Mouse (Mus musculus) forebrain, embryonic 11.5 days (tissue): Measurements from ENCODE around the gene Armc9. TPM values are rescaled to one million over a fixed set of nuclear protein-coding genes. Genes with fewer than 3 reads are reported as not detected.

Experiments used
- ATAC-seq: fragments of 200-750 bp; cut with Nextera tagmentation; replicated peaks from 2 replicates; pipeline ENCODE4 v1.8.0; 2017; ENCODE audit warnings: moderate TSS enrichment; ENCODE audit not compliant: low FRiP score
- DNase-seq: peaks from one replicate; pipeline ENCODE4 v3.0.0-alpha.2; 2017; ENCODE audit warnings: low spot score
- H3K27ac ChIP-seq: fragments of 300-500 bp; sonication (generic); 2 replicates; pipeline ENCODE4 v1.5.1; 2014; ENCODE audit warnings: low read depth, low read length
- H3K27me3 ChIP-seq: fragments of 300-500 bp; sonication (generic); 2 replicates; pipeline ENCODE4 v1.6.1; 2014; ENCODE audit warnings: mild to moderate bottlenecking, low read length, mixed read lengths; ENCODE audit not compliant: control insufficient read depth, insufficient read depth
- H3K36me3 ChIP-seq: fragments of 300-500 bp; sonication (generic); 2 replicates; pipeline ENCODE4 v1.6.1; 2014; ENCODE audit warnings: mild to moderate bottlenecking, low read length, moderate library complexity, mixed read lengths; ENCODE audit not compliant: control insufficient read depth, insufficient read depth
- H3K4me1 ChIP-seq: fragments of 300-500 bp; sonication (generic); replicated peaks from 2 replicates; pipeline ENCODE4 v1.6.1; 2014; ENCODE audit warnings: low read length, mixed read lengths; ENCODE audit not compliant: control insufficient read depth, insufficient read depth
- H3K4me2 ChIP-seq: fragments of 300-500 bp; sonication (generic); 2 replicates; pipeline ENCODE4 v1.6.1; 2014; ENCODE audit warnings: low read depth, mild to moderate bottlenecking, low read length, moderate library complexity, mixed read lengths; ENCODE audit not compliant: severe bottlenecking
- H3K4me3 ChIP-seq: fragments of 300-500 bp; sonication (generic); 2 replicates; pipeline ENCODE4 v1.5.1; 2014; ENCODE audit warnings: low read depth, low read length
- H3K9ac ChIP-seq: fragments of 300-500 bp; sonication (generic); 2 replicates; pipeline ENCODE4 v1.6.1; 2014; ENCODE audit warnings: low read length
- H3K9me3 ChIP-seq: fragments of 300-500 bp; sonication (generic); 2 replicates; pipeline ENCODE4 v1.6.1; 2016; ENCODE audit warnings: low read length, mixed read lengths; ENCODE audit not compliant: control insufficient read depth
- WGBS: fragments of 180-500 bp; shearing (Covaris S2); extraction: QIAGEN DNeasy Blood & Tissue Kit; methylation state at CpG from one replicate; pipeline ENCODE4 v1.1.7; 2014; 5-methylcytosine and 5-hydroxymethylcytosine counted together
- polyA plus RNA-seq: library from polyadenylated mRNA; unstranded; fragments of >200 nt; fragmentation: Nextera tagmentation; extraction: Ambion mirVana; gene quantifications from 2 replicates; pipeline ENCODE4 v1.2.1, GENCODE M21; 2014

Armc9 gene
- 40.8 and 41.9 TPM in 2 replicates for polyA plus RNA-seq

DNA sequence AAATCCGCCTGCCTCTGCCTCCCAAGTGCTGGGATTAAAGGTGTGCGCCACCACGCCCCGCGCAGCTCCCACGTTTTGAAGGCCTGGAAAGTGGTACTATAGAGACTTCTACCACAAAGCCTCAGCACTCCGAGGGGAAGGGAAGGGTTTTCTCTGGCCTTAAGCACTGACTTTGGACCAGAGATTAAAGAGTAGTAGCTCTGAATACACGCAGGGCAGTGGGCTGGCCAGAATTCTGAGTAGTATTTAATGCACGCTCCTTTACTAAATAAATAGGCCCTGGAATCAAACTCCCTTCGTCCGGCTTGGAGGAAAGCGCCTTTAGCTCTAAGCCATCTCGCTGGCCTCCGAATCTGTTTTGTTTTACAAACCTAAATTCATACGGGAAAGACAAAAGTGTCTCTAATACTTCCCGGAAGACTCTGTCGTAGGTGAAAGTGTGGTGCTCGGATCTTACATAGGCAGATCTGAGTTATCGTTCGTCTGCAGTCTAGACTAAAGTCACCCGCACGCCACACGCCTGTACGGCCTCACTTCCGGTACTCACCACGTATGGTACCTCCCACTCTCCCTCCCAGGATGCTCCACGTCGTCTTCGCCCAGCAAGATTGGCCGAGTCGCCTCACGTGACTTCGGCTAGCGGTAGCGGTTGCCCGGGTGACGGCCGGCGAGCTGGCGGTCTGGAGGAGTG lies at the start of gene Armc9:
Gene Armc9, plus strand, starts transcription at position 648 of the 691 bp plus-strand sequence.
- 3% methylated on average over 40 of the region's 40 CpGs for WGBS

GRCm38 (mm10) chr1:86105054-86105453 lies 49.5 kb upstream of the Armc9 start:
- H3K4me2 ChIP-seq = no peak overlapping the region
- no peak overlapping the region for H3K27ac ChIP-seq
- H3K27me3 ChIP-seq = no peaks in the 10 kb centered on the region
- DNase-seq (no peak), ATAC-seq (no peak)
- no peaks in the 10 kb centered on the region for H3K4me1 ChIP-seq
- H3K36me3 ChIP-seq = no peaks in the 10 kb centered on the region
- no peaks in the 10 kb centered on the region for H3K9me3 ChIP-seq
- no peak overlapping the region for H3K9ac ChIP-seq
- no peak overlapping the region for H3K4me3 ChIP-seq
- 91% methylated on average over 1 of the region's 1 CpGs for WGBS

More for the DNA sequence above, at the start of gene Armc9:
- peak within 1 kb of the TSS; percentile 73 for H3K9ac ChIP-seq
- H3K4me2 ChIP-seq = peak within 1 kb of the TSS; percentile 68
- H3K4me3 ChIP-seq = peak within 1 kb of the TSS; percentile 81
- peaks cover 6% of the 10 kb centered on the region; the same call in 1 of the 2 replicates for H3K4me1 ChIP-seq
- no peaks in the 10 kb centered on the region for H3K36me3 ChIP-seq
- ATAC-seq = peak; percentile 100
- no peaks in the 10 kb centered on the region for H3K9me3 ChIP-seq
- peak within 1 kb of the TSS; percentile 34; the same call in 1 of the 2 replicates for H3K27ac ChIP-seq
- peak; percentile 96 for DNase-seq
- H3K27me3 ChIP-seq = no peaks in the 10 kb centered on the region

DNA sequence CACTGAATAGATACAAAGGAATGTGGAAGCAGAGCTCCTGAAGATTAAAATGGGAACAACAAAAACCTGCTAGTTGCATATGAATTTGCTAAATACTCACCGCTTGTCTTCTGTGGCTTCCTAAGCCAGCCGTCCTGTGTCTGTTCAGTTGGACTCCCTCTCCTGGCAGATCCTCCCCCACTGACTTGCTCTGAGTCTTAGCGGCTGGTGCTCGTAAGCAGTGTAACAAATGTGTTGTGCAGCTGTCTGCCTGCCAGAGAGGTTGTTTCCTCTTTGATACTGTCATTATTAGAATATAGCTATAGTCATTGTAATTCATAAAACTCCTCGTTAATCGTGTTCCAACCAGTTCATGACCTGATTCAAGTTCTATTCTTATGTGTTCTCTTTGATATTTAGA lies 42.8 kb upstream of the Armc9 start, which contains the start of gene Htr2b:
Gene Htr2b, minus strand, starts transcription at position 192 of the 400 bp plus-strand sequence.
- Histone ChIP-seq H3K9me3 (no peaks in the 10 kb centered on the region), H3K4me2 (no peak within 1 kb of the TSS), H3K4me1 (no peaks in the 10 kb centered on the region), H3K27ac (no peak within 1 kb of the TSS), H3K36me3 (no peaks in the 10 kb centered on the region), H3K27me3 (no peaks in the 10 kb centered on the region), H3K4me3 (no peak within 1 kb of the TSS), H3K9ac (no peak within 1 kb of the TSS)
- ATAC-seq (no peak), DNase-seq (no peak)
- WGBS = 70% methylated on average over 6 of the region's 6 CpGs

DNA sequence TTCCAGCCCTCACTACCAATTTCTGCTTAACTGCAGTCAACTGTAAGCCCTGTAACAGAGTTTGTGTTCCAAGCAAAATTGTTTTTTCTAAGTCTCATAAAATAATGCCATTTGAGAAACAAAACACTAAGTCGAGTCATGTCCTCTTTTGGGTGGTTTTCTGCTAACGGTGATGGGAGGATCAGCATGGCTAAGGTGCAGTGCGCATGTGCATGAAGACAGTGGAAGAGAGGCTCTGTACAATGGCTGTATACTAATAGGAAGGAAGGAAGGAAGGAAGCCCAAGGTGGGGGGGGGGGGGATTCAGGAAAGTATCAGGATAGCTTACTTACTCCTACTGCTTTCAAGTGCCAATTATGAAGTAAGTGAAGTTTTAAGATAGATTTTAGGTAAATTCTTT lies 40.4 kb upstream of the Armc9 start:
- H3K4me2 ChIP-seq = no peak overlapping the region
- DNase-seq (no peak), ATAC-seq (no peak)
- no peak overlapping the region for H3K27ac ChIP-seq
- 93% methylated on average over 3 of the region's 3 CpGs for WGBS
- no peaks in the 10 kb centered on the region for H3K9me3 ChIP-seq
- no peak overlapping the region for H3K4me3 ChIP-seq
- H3K4me1 ChIP-seq = no peaks in the 10 kb centered on the region
- no peaks in the 10 kb centered on the region for H3K27me3 ChIP-seq
- no peaks in the 10 kb centered on the region; the same call in 1 of the 2 replicates for H3K36me3 ChIP-seq
- H3K9ac ChIP-seq = no peak overlapping the region

- Histone ChIP-seq H3K9me3 (no peaks in the 10 kb centered on the region), H3K27ac (no peak overlapping the region), H3K4me3 (no peak overlapping the region), H3K27me3 (no peaks in the 10 kb centered on the region), H3K4me1 (no peaks in the 10 kb centered on the region), H3K9ac (no peak overlapping the region), H3K4me2 (no peak overlapping the region), H3K36me3 (peaks cover 3% of the 10 kb centered on the region; the same call in 1 of the 2 replicates)
- no peak for DNase-seq
- 95% methylated on average over 4 of the region's 4 CpGs for WGBS
- no peak for ATAC-seq
These were observed 35.0 kb upstream of the Armc9 start for GRCm38 (mm10) chr1:86119549-86119948.

DNA sequence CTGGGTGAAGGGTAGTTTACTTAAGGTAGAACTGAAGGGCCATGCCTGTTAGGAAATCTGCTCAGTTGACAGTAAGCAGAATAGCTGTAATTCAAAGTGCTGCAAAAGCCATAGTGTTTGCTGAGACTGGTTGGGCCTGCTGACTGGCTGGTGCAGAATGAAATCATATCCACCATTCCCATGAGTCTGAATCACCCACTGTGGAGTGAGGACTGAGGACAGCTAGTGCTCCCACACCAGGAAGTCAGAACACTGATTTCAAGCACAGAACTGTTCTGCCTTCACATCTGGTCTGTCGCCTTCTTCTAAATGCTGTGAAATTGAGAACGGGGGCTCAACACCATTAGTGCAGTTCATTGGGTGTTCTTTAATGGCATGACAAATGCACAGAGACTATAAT lies 28.5 kb upstream of the Armc9 start:
- Histone ChIP-seq H3K9me3 (no peaks in the 10 kb centered on the region), H3K4me3 (no peak overlapping the region), H3K4me2 (no peak overlapping the region), H3K9ac (no peak overlapping the region), H3K36me3 (no peaks in the 10 kb centered on the region; the same call in 1 of the 2 replicates), H3K27me3 (no peaks in the 10 kb centered on the region), H3K27ac (no peak overlapping the region), H3K4me1 (no peaks in the 10 kb centered on the region)
- ATAC-seq = no peak
- WGBS = 94% methylated on average over 2 of the region's 2 CpGs
- no peak for DNase-seq

GRCm38 (mm10) chr1:86133337-86133736 lies 21.2 kb upstream of the Armc9 start, which contains the start of gene Gm21972:
Gm21972 (plus strand) TSS chr1:86133637.
- Histone ChIP-seq H3K27me3 (no peaks in the 10 kb centered on the region), H3K36me3 (no peaks in the 10 kb centered on the region; the same call in 1 of the 2 replicates), H3K9me3 (no peaks in the 10 kb centered on the region), H3K4me3 (no peak within 1 kb of the TSS), H3K9ac (no peak within 1 kb of the TSS), H3K4me1 (no peaks in the 10 kb centered on the region), H3K4me2 (no peak within 1 kb of the TSS), H3K27ac (no peak within 1 kb of the TSS)
- DNase-seq (no peak), ATAC-seq (no peak)
- 89% methylated on average over 4 of the region's 4 CpGs for WGBS

- Histone ChIP-seq H3K4me1 (no peaks in the 10 kb centered on the region), H3K4me2 (no peak overlapping the region), H3K36me3 (peaks cover 2% of the 10 kb centered on the region; the same call in 1 of the 2 replicates), H3K27ac (no peak overlapping the region), H3K27me3 (no peaks in the 10 kb centered on the region), H3K9me3 (no peaks in the 10 kb centered on the region), H3K9ac (no peak overlapping the region), H3K4me3 (no peak overlapping the region)
- no peak for DNase-seq
- ATAC-seq = no peak
- 96% methylated on average over 6 of the region's 6 CpGs for WGBS
These were observed 19.3 kb upstream of the Armc9 start for GRCm38 (mm10) chr1:86135315-86135714.

DNA sequence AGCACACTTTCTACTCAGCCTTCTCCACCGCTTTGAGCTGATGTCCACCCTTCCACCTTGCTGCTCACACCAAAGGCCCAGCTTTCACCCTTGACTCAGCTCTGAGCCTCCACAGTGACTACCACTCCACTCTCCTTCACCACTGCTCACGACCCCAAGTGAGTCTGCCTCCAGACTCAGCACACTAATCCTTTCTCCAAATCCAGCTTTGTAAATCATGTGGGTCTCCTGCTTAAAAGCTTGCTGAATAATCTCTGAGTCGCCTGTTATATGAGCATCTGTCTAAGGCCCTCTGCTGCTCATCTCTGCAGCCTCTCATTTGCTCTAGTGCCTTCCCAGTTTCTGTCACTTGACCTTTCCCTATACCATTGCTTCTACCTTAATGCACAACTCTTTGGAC lies 13.5 kb upstream of the Armc9 start:
- Histone ChIP-seq H3K36me3 (peaks cover 2% of the 10 kb centered on the region; the same call in 1 of the 2 replicates), H3K27ac (no peak overlapping the region), H3K9ac (no peak overlapping the region), H3K9me3 (no peaks in the 10 kb centered on the region), H3K4me1 (no peaks in the 10 kb centered on the region), H3K4me2 (no peak overlapping the region), H3K27me3 (no peaks in the 10 kb centered on the region), H3K4me3 (no peak overlapping the region)
- no peak for ATAC-seq
- WGBS = 85% methylated on average over 3 of the region's 3 CpGs
- no peak for DNase-seq
